Mouse (Mus musculus) gastrocnemius, adult 8-10 months (tissue): ENCODE measurements around the gene Kcnk15. TPM values are rescaled to one million over a fixed set of nuclear protein-coding genes. Genes with fewer than 3 reads are reported as not detected.

Experiments used
- DNase-seq, 2 experiments: peaks; one replicate each; pipeline ENCODE4 v3.0.0; 2022; ENCODE audit warnings: low spot score in 2 of 2
- total RNA-seq, 4 experiments: library from RNA; stranded (reverse); gene quantifications; 2 replicates each; pipeline ENCODE4 v1.2.4; 2022

Gene Kcnk15
- total RNA-seq, 4 experiments from 2014 or later, result not detected

- no peak for DNase-seq
Observed at GRCm38 (mm10) chr2:163875484-163875883, 22.0 kb downstream of the Kcnk15 start.

GRCm38 (mm10) chr2:163876830-163877498 lies 23.5 kb downstream of the Kcnk15 start:
- DNase-seq, result no peak

GRCm38 (mm10) chr2:163880891-163881290 lies 27.4 kb downstream of the Kcnk15 start:
- peak; percentile 35 to 36 for DNase-seq

GRCm38 (mm10) chr2:163882859-163883652 lies 29.6 kb downstream of the Kcnk15 start:
- no peak for DNase-seq

- no peak for DNase-seq
Observed at GRCm38 (mm10) chr2:163889411-163889810, 36.0 kb downstream of the Kcnk15 start.

- no peak for DNase-seq
Observed at GRCm38 (mm10) chr2:163890586-163890985, 37.1 kb downstream of the Kcnk15 start.

GRCm38 (mm10) chr2:163891271-163891670 lies 37.8 kb downstream of the Kcnk15 start:
- DNase-seq, result no peak

DNA sequence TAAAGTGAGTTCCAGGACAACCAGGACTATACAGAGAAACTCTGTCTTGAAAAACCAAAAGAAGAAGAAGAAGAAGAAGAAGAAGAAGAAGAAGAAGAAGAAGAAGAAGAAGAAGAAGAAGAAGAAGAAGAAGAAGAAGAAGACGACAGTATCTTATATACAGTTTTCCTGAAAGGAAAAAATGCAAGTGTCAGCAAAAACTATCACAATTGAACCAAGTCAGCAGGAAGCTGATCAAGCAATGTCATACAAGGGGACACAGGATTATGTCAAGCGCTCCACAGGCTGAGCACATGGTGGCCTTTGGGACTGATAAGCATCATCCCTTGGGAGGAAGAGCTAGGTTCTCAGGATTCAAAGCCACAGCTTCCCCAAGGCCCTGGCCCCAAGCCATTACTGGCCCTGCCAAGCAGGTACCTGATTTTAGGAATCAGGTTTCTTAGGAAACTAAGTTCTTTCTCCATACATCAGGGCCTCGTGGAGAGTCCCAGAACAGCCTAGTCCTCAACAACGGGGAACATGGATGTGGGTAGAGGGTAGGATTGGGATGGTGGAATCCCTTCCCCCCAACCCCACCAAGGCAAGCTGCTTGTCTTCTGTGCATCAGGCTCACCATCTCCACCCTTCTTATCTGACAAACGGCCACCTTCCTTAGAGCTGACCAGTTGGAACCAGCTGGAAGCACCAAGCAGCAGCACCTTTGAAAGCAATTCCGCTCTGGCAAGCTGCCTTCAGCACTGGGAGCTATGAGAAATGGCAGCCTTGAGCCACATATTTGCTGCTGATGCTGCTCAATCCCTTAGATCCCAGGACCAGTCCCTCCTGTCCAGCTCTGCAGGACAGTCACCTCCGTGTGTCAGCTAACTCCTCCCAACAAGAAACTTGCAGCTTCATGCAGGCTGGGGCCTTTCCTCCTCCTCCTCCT lies 40.3 kb downstream of the Kcnk15 start:
- DNase-seq, result no peak

GRCm38 (mm10) chr2:163895156-163895555 lies 41.7 kb downstream of the Kcnk15 start:
- no peak for DNase-seq

DNA sequence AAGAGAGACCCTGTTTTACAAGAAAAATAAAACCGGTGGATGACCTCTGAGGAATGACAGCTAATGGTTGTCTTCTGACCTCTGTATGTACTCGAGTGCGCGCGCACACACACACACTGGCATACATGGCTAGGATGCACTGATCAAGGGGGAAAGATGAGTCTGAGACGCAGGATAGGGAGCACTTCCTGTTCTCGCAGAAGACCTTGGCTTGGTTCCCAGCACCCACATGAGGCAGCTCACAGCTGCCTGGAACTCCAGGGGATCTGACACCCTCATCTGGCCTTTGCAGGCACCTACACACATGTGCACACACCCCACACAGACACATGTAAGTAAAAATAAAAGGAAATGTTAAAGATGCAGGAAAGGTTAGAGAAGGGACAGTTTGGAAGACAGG lies 43.6 kb downstream of the Kcnk15 start:
- no peak for DNase-seq

DNA sequence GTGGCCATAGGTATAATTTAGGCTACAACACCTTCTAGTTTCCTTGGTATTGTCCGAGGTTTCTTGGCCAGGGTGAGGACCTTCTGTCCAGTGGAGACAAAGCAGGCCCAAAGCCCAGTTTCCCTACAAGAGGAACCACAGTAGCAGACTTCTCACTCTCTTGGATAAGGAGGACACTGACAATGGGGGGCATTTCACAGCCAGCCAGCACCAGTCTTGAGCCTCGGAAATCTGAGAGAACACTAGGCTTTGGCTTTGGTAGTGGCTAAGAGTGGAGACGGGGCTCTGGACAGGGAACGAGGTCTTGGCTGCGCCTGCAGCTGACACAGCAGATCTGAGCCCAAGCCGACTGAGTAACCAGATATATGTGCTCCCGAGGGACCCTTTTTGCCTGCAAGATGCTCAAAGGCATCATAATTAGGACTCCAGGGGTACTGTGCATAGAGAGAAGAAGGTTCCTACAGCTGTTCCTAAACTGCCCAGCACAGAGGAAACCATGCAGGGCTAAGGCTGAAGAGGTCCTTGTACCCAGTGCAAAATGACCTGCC lies 44.6 kb downstream of the Kcnk15 start:
- DNase-seq, result peak in 1 of 2 experiments; percentile 16

- no peak for DNase-seq
Observed at GRCm38 (mm10) chr2:163899910-163900411, 46.5 kb downstream of the Kcnk15 start.

- no peak for DNase-seq
Observed at GRCm38 (mm10) chr2:163901043-163901442, 47.6 kb downstream of the Kcnk15 start.

DNA sequence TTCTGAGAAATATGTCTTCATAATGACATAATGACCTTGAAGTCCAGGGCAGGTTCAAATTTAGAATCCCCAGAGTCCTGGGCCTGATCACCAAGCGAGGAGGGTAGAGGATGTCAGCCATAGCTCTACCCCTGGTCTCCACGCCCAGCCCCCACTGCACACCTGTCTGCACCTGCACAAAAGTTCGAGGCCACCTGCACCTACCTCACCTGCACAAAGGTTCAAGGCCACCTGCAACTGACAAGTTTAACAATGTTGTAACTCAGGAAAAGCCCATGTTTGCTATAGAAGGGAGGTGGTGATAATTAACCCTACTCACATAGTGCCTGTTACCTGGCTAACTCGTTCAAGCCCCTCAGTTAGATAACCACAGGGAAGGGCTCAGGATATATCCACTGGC lies 49.0 kb downstream of the Kcnk15 start:
- DNase-seq, result no peak

GRCm38 (mm10) chr2:163903461-163903860 lies 50.0 kb downstream of the Kcnk15 start:
- peak in 1 of 2 experiments; percentile 11 for DNase-seq

DNA sequence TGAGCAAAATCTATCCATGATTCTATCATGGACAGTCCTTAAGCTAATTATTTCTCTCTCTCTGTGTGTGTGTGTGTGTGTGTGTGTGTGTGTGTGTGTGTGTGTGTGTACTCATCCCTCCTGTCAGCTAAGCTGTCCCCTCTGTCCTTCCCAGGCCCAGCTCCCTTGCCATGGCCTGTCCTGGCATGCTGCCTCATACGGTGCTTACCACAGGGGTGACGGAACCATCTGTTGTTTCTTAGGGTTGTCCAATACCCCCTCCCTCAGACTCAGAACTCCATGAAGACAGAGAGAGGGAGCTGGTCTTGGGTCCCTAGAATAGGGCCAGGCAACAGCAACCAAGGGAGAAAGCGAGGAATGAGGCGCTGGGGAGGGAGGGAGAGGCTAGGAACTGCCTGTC lies 50.9 kb downstream of the Kcnk15 start:
- no peak for DNase-seq

GRCm38 (mm10) chr2:163907131-163907530 lies 53.7 kb downstream of the Kcnk15 start:
- no peak for DNase-seq
